Mouse (Mus musculus): ENCODE measurements around the gene Hist1h2bb. TPM values are rescaled to one million over a fixed set of nuclear protein-coding genes. Genes with fewer than 3 reads are reported as not detected.
A peak's percentile ranks its signal among the peaks of the same experiment; 100 is the strongest.

Hist1h2bb gene
- total and polyA plus RNA-seq, 3 experiments: 0.53 to 2,852 (median 54.6) TPM

- TF ChIP-seq ELF1 (IDR thresholded peaks at IDR 0.05; ENCODE audit: low read depth, low read length): no peak; the same call in 1 of the 2 replicates
- peak; percentile 83 for TF ChIP-seq MAZ (IDR thresholded peaks at IDR 0.05; ENCODE audit: low read depth, low read length)
- no peak for TF ChIP-seq PAX5 (IDR thresholded peaks at IDR 0.05; ENCODE audit: low read length)
- TF ChIP-seq TBP (conservative IDR thresholded peaks at IDR 0.05; ENCODE audit: low read depth, low read length): peak; percentile 99
- TF ChIP-seq KAT2A (IDR thresholded peaks at IDR 0.05; ENCODE audit: insufficient replicate concordance, low read length): 0 out of 2 replicates have a peak, but pooled peaks have one; percentile 0
- no peak for TF ChIP-seq USF1 (IDR thresholded peaks at IDR 0.05; ENCODE audit: low read depth, low read length)
- peak; percentile 17; the same call in 1 of the 2 replicates for TF ChIP-seq JUND (conservative IDR thresholded peaks at IDR 0.05; ENCODE audit: low read depth, low read length)
- TF ChIP-seq BHLHE40 (IDR thresholded peaks at IDR 0.05; ENCODE audit: low read depth, low read length): peak; percentile 37; the same call in 1 of the 2 replicates
- TF ChIP-seq ZKSCAN1 (IDR thresholded peaks at IDR 0.05; ENCODE audit: borderline replicate concordance, low read depth, low read length): no peak
- peak; percentile 95 for TF ChIP-seq TCF12 (IDR thresholded peaks at IDR 0.05; ENCODE audit: low read depth, low read length)
- no peak for TF ChIP-seq GABPA (IDR thresholded peaks at IDR 0.05; ENCODE audit: insufficient replicate concordance, low read depth, low read length)
- peak; percentile 52; the same call in 1 of the 2 replicates for TF ChIP-seq MAX (IDR thresholded peaks at IDR 0.05; ENCODE audit: low read length)
- TF ChIP-seq MYC (IDR thresholded peaks at IDR 0.05; ENCODE audit: low read depth, low read length): peak; percentile 58; the same call in 1 of the 2 replicates
- TF ChIP-seq UBTF (IDR thresholded peaks at IDR 0.05; ENCODE audit: low read depth, low read length): peak; percentile 98
Measured at GRCm38 (mm10) chr13:23698300-23698693, 48.2 kb upstream of the Hist1h2bb start, which contains the start of gene Hist1h4c (continued).

- TF ChIP-seq USF2 (conservative IDR thresholded peaks at IDR 0.05; ENCODE audit: low read depth, low read length): no peak
- TF ChIP-seq JUN (IDR thresholded peaks at IDR 0.05; ENCODE audit: insufficient read depth, low read depth, low read length): no peak
- no peak for TF ChIP-seq POLR2A (IDR thresholded peaks at IDR 0.05; ENCODE audit: low read depth, low read length)
- TF ChIP-seq TBP (conservative IDR thresholded peaks at IDR 0.05; ENCODE audit: low read depth, low read length): no peak
- TF ChIP-seq ZMIZ1 (IDR thresholded peaks at IDR 0.05; ENCODE audit: low read depth, low read length): no peak
- TF ChIP-seq UBTF (IDR thresholded peaks at IDR 0.05; ENCODE audit: low read depth, low read length): no peak
- no peak for TF ChIP-seq EP300 (IDR thresholded peaks at IDR 0.05; ENCODE audit: low read length)
- TF ChIP-seq IRF4 (IDR thresholded peaks at IDR 0.05; ENCODE audit: low read depth, low read length): no peak
- no peak for TF ChIP-seq SMC3 (IDR thresholded peaks at IDR 0.05; ENCODE audit: low read depth, low read length)
- no peak for TF ChIP-seq NELFE (IDR thresholded peaks at IDR 0.05; ENCODE audit: low read depth, low read length)
- no peak for TF ChIP-seq MAFK (IDR thresholded peaks at IDR 0.05; ENCODE audit: insufficient replicate concordance, low read length)
- no peak for TF ChIP-seq CHD2 (IDR thresholded peaks at IDR 0.05; ENCODE audit: low read length)
- TF ChIP-seq TCF12 (IDR thresholded peaks at IDR 0.05; ENCODE audit: low read depth, low read length): no peak
- no peak for TF ChIP-seq GABPA (IDR thresholded peaks at IDR 0.05; ENCODE audit: insufficient replicate concordance, low read depth, low read length)
- TF ChIP-seq USF1 (IDR thresholded peaks at IDR 0.05; ENCODE audit: low read depth, low read length): no peak
- TF ChIP-seq E2F4 (IDR thresholded peaks at IDR 0.05; ENCODE audit: insufficient replicate concordance, low read depth, low read length): no peak
- TF ChIP-seq KAT2A (IDR thresholded peaks at IDR 0.05; ENCODE audit: insufficient replicate concordance, low read length): no peak
- no peak for TF ChIP-seq PAX5 (IDR thresholded peaks at IDR 0.05; ENCODE audit: low read length)
- TF ChIP-seq ZKSCAN1 (IDR thresholded peaks at IDR 0.05; ENCODE audit: borderline replicate concordance, low read depth, low read length): no peak
- no peak for TF ChIP-seq RCOR1 (conservative IDR thresholded peaks at IDR 0.05; ENCODE audit: low read depth, low read length)
- no peaks in the 10 kb centered on the region for H3K9me3 ChIP-seq (replicated peaks; ENCODE audit: low read length)
- H3K9ac ChIP-seq (ENCODE audit: insufficient read depth, low read depth): peak overlapping the region; percentile 67
- peaks cover 2 to 52% of the 10 kb centered on the region in 2 experiments; a peak in 2 of 4 replicates for H3K4me1 ChIP-seq (ENCODE audit: control insufficient read depth in 1 of 2, insufficient read depth in 2 of 2)
- dilution Hi-C loops (cut with MboI; ENCODE audit: extremely low pct_ligation_motif_present, extremely low pct_unique_long_range_greater_than_20kb, low sequenced_read_pairs) (loop anchor here (10.0 kb wide), 1 partner anchor 46 kb away; the partner anchor contains the start of genes Hist1h2bb and Hist1h3c), in situ Hi-C loops (cut with MboI; ENCODE audit: low pct_ligation_motif_present, low pct_unique_long_range_greater_than_20kb, low sequenced_read_pairs) (no loop called here)
- no peaks in the 10 kb centered on the region for H3K36me3 ChIP-seq (replicated peaks in 1 of 2; ENCODE audit: control insufficient read depth in 1 of 2, insufficient read depth in 1 of 2, low read length in 1 of 2)
- no peak for DNase-seq (ENCODE audit: extremely low read depth)
- no peaks in the 10 kb centered on the region for H3K27me3 ChIP-seq (replicated peaks)
- H3K27ac ChIP-seq (ENCODE audit: insufficient read depth, low read depth): 0 out of 2 replicates have a peak overlapping the region, but pooled peaks have one; percentile 45
- peak overlapping the region; percentile 52; the same call in 1 of the 2 replicates for H3K4me2 ChIP-seq (ENCODE audit: insufficient read depth, low read depth, poor library complexity, severe bottlenecking)
- H3K79me2 ChIP-seq (replicated peaks; ENCODE audit: control insufficient read depth, extremely low read depth, insufficient read depth, poor library complexity, severe bottlenecking): no peaks in the 10 kb centered on the region
- no peak overlapping the region for H3K4me3 ChIP-seq (replicated peaks in 1 of 3; ENCODE audit: low read depth in 2 of 3, low read length in 2 of 3, poor library complexity in 1 of 3)
Measured at GRCm38 (mm10) chr13:23698996-23699395, 47.5 kb upstream of the Hist1h2bb start.
